Mouse (Mus musculus) liver, embryonic 16.5 days (tissue): ENCODE data around the gene Gm17622. TPM values are rescaled to one million over a fixed set of nuclear protein-coding genes. Genes with fewer than 3 reads are reported as not detected.
A peak's percentile ranks its signal among the peaks of the same experiment; 100 is the strongest.

Experiments used
- ATAC-seq: fragments of 200-750 bp; cut with Nextera tagmentation; 2 replicates; pipeline ENCODE4 v1.8.0; 2017; ENCODE audit warnings: low read depth, mild to moderate bottlenecking, moderate number of reproducible peaks, moderate library complexity
- H3K27ac ChIP-seq: fragments of 300-500 bp; sonication (generic); 2 replicates; pipeline ENCODE4 v1.5.1; 2014; ENCODE audit warnings: mild to moderate bottlenecking, low read length
- H3K27me3 ChIP-seq: fragments of 300-500 bp; sonication (generic); 2 replicates; pipeline ENCODE4 v1.6.1; 2014; ENCODE audit warnings: low read depth, low read length, mixed read lengths; ENCODE audit not compliant: control insufficient read depth, insufficient read depth
- H3K36me3 ChIP-seq: fragments of 300-500 bp; sonication (generic); 2 replicates; pipeline ENCODE4 v1.6.1; 2014; ENCODE audit warnings: mild to moderate bottlenecking; ENCODE audit not compliant: control insufficient read depth, insufficient read depth
- H3K4me1 ChIP-seq: fragments of 300-500 bp; sonication (generic); 2 replicates; pipeline ENCODE4 v1.6.1; 2014; ENCODE audit warnings: low read depth, low read length, mixed read lengths; ENCODE audit not compliant: control insufficient read depth
- H3K4me2 ChIP-seq: fragments of 300-500 bp; sonication (generic); 2 replicates; pipeline ENCODE4 v1.6.1; 2014; ENCODE audit warnings: low read depth, low read length, mixed read lengths
- H3K4me3 ChIP-seq: fragments of 300-500 bp; sonication (generic); 2 replicates; pipeline ENCODE4 v1.5.1; 2014; ENCODE audit warnings: low read depth, mild to moderate bottlenecking, low read length
- H3K9ac ChIP-seq: fragments of 300-500 bp; sonication (generic); 2 replicates; pipeline ENCODE4 v1.6.1; 2014; ENCODE audit warnings: low read depth, low read length
- H3K9me3 ChIP-seq: fragments of 300-500 bp; sonication (generic); replicated peaks from 2 replicates; pipeline ENCODE4 v1.6.1; 2016; ENCODE audit warnings: low read length; ENCODE audit not compliant: control insufficient read depth
- WGBS: fragments of 180-500 bp; shearing (Covaris S2); extraction: QIAGEN DNeasy Blood & Tissue Kit; methylation state at CpG from one replicate; pipeline ENCODE4 v1.1.7; 2014; ENCODE audit not compliant: insufficient replicate concordance; 5-methylcytosine and 5-hydroxymethylcytosine counted together
- polyA plus RNA-seq: library from polyadenylated mRNA; unstranded; fragments of >200 nt; fragmentation: Nextera tagmentation; extraction: Ambion mirVana; gene quantifications from 2 replicates; pipeline ENCODE4 v1.2.1, GENCODE M21; 2015

Gene Gm17622
- polyA plus RNA-seq, 1 experiment from 2014 or later: not detected

DNA sequence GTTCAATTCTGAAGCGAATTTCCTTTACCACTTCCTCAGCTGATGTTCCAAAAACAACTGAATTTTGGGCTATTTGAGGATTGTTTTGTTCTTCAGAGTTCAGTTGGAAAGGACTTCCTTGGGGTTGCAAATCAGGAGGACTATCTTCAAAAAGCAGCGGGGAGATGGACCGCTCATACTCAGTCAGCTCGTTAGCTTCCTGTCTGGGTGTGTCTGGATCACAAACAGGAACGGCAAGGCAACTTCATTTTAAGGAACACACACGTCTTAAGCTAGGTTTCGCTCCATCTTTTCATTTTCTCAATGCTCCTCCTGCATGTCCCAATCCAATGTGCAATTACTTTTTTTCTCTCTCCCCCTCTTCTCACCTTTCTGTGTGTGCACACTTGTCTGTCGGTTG is 6.1 kb downstream of the Gm17622 start:
- Histone ChIP-seq H3K9ac (no peak overlapping the region), H3K4me1 (no peaks in the 10 kb centered on the region), H3K4me3 (no peak overlapping the region), H3K9me3 (no peaks in the 10 kb centered on the region), H3K27ac (no peak overlapping the region), H3K4me2 (no peak overlapping the region), H3K36me3 (no peaks in the 10 kb centered on the region; the same call in 1 of the 2 replicates), H3K27me3 (no peaks in the 10 kb centered on the region)
- no peak for ATAC-seq
- 35% methylated on average over 8 of the region's 8 CpGs for WGBS

DNA sequence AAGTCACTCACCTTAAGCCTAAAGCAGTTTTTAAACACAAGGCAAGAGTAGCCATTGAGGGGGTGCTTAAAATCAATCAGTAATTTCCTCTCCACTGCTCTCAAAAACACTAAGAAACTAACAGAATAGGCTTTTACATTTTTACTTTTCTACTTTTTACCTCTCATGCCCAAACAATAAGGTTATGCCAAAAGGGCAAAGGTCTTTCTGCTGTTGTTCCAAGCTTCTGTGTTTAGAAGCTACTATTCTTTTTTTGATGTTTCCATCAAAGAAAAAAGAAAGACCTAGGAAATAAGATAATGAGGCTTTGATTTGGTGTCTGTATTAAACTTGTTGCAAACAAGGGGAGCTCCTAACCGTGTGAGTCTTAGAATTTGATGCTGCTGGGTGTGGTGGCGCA is 9.4 kb downstream of the Gm17622 start:
- Histone ChIP-seq H3K4me2 (no peak overlapping the region), H3K9me3 (no peaks in the 10 kb centered on the region), H3K4me3 (no peak overlapping the region), H3K27me3 (no peaks in the 10 kb centered on the region), H3K9ac (no peak overlapping the region), H3K36me3 (no peaks in the 10 kb centered on the region; the same call in 1 of the 2 replicates), H3K27ac (no peak overlapping the region), H3K4me1 (no peaks in the 10 kb centered on the region)
- ATAC-seq: no peak
- WGBS: 69% methylated on average over 2 of the region's 2 CpGs

DNA sequence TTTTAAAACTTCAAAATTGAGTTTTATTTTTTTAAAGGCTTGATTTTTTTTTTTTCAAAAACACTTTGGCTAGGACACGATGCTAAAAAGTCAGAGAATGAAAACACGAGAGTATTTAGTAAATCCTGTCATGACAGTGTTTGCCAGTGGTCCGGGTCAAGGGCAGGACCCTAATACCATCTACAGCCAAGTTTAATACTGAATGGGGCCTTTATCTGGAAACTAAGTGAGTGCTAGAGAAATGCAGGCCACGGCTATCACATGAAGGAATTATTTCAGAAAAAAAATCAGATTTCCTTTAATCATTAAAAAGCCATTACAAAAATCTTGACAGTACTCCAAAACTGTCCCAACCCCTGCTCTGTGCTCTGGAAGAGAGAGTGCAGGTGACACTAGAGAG is 15.1 kb downstream of the Gm17622 start:
- H3K9me3 ChIP-seq: no peaks in the 10 kb centered on the region
- H3K4me2 ChIP-seq: no peak overlapping the region
- H3K4me1 ChIP-seq: no peaks in the 10 kb centered on the region
- ATAC-seq: no peak
- WGBS: 74% methylated on average over 4 of the region's 4 CpGs
- H3K4me3 ChIP-seq: no peak overlapping the region
- no peak overlapping the region for H3K9ac ChIP-seq
- no peaks in the 10 kb centered on the region; the same call in 1 of the 2 replicates for H3K36me3 ChIP-seq
- no peak overlapping the region for H3K27ac ChIP-seq
- no peaks in the 10 kb centered on the region for H3K27me3 ChIP-seq

DNA sequence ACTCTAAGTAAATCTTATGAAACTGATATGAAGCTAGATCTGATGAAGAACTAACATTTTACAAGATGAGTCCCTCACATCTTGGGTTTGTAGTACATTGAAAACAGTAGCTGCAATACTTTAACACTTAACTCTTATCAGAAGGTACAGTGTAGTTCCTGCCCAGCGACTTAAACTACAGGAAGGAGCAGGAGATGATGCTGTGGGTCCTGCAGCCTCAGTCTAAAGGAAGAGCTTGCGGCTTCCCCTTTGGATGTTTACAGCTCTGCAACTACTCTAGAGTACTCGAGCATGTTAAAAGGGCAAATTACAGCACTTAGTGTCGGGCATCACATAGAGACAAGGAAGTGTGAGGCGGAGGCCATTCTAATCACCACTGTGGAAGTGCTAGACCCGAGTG is 15.8 kb downstream of the Gm17622 start:
- ATAC-seq: no peak
- no peaks in the 10 kb centered on the region for H3K27me3 ChIP-seq
- 27% methylated on average over 6 of the region's 6 CpGs for WGBS
- H3K9me3 ChIP-seq: no peaks in the 10 kb centered on the region
- no peak overlapping the region for H3K4me3 ChIP-seq
- H3K4me1 ChIP-seq: no peaks in the 10 kb centered on the region
- H3K36me3 ChIP-seq: no peaks in the 10 kb centered on the region
- H3K4me2 ChIP-seq: no peak overlapping the region
- no peak overlapping the region for H3K27ac ChIP-seq
- no peak overlapping the region for H3K9ac ChIP-seq

DNA sequence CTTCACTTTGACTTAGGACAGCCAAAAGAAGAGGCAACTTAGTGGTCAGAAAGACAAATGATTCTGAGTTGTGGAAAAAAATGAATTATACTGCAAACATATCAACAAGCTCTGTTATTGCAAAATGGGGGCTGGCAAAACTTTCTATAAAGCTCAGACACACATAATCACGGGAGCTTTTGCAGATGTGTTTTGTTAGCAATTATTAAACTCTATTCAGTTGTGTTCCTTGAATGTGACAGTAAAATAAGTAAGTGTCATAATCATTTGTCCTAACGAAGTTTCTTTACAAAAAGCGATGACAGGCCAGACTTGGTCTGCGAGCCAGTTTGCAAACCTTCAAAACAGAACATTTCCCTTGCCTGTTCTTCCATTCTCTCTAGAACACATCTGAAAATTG is 17.0 kb downstream of the Gm17622 start:
- H3K4me2 ChIP-seq: no peak overlapping the region
- H3K9me3 ChIP-seq: no peaks in the 10 kb centered on the region
- H3K27ac ChIP-seq: no peak overlapping the region
- H3K9ac ChIP-seq: no peak overlapping the region
- no peaks in the 10 kb centered on the region for H3K27me3 ChIP-seq
- no peak overlapping the region for H3K4me3 ChIP-seq
- WGBS: 83% methylated on average over 4 of the region's 4 CpGs
- no peak for ATAC-seq
- H3K36me3 ChIP-seq: no peaks in the 10 kb centered on the region
- H3K4me1 ChIP-seq: peaks cover 6% of the 10 kb centered on the region; the same call in 1 of the 2 replicates

DNA sequence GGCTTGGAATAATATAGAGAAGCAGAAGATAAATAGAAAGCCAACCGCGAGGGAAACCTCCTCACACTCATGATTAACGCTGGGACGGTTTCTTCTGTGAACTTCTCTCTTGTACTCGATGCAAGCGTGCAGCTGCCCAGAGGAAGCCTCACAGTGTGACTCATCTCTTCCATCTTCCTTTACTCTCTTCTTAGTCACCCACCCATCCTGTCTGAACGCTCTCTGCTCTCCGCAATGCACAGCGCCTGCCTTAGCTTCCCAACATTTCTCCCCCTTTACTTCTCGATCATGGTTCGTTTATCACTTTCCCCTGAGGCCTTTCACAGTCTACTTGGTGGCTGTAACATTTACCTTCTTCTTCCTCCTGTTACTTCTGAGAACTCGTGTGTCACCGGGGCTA is 20.1 kb downstream of the Gm17622 start:
- Histone ChIP-seq H3K4me2 (no peak overlapping the region; the same call in 1 of the 2 replicates), H3K4me1 (peaks cover 6% of the 10 kb centered on the region; the same call in 1 of the 2 replicates), H3K36me3 (no peaks in the 10 kb centered on the region), H3K27me3 (no peaks in the 10 kb centered on the region), H3K27ac (no peak overlapping the region), H3K4me3 (no peak overlapping the region), H3K9ac (no peak overlapping the region), H3K9me3 (no peaks in the 10 kb centered on the region)
- WGBS: 23% methylated on average over 13 of the region's 13 CpGs
- no peak for ATAC-seq

DNA sequence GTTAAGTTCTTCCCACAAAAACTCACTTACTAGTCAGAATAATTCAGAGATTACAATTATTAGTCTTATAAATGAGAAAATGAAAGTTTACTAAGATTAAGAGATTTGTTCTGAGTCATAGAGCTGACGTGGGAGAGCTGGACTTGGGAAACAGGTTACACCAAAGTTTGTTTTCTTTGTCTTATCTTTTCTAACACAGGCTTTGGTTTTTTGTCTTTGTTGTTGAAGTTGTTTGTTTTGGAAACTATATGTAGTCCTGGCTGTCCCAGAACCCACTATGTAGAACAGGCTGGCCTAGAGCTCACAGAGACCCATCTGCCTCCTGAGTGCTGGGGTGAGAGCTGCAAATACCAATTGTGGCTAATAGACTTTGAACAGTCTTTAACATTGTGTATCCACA is 20.7 kb downstream of the Gm17622 start:
- no peak overlapping the region for H3K4me3 ChIP-seq
- peaks cover 6% of the 10 kb centered on the region; the same call in 1 of the 2 replicates for H3K4me1 ChIP-seq
- peaks cover 1% of the 10 kb centered on the region; the same call in 1 of the 2 replicates for H3K36me3 ChIP-seq
- no peak overlapping the region for H3K27ac ChIP-seq
- no peak overlapping the region for H3K4me2 ChIP-seq
- H3K27me3 ChIP-seq: no peaks in the 10 kb centered on the region
- WGBS: 24% methylated on average over 1 of the region's 1 CpGs
- H3K9ac ChIP-seq: no peak overlapping the region
- ATAC-seq: no peak
- no peaks in the 10 kb centered on the region for H3K9me3 ChIP-seq

DNA sequence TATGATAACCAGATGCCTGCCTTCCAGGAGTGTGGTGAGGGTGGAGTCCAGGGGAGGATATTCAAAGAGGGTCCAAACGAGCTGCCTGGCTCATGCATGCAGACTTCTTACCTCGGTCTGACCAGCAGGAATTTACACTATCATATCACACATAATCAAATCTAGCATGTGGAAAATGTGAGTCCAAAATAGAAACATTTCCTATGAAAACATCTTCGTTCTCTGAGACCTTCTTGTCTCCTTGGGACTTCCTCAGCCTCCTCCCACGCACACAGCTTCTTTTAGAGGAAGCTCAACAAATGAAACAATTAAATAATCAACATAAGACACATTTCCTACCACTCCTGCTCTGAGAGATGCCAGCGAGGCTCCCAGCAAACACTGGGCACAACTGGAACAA is 21.4 kb downstream of the Gm17622 start:
- Histone ChIP-seq H3K36me3 (peaks cover 5% of the 10 kb centered on the region; the same call in 1 of the 2 replicates), H3K27ac (no peak overlapping the region), H3K4me2 (no peak overlapping the region), H3K9ac (no peak overlapping the region), H3K9me3 (no peaks in the 10 kb centered on the region), H3K4me3 (no peak overlapping the region), H3K27me3 (no peaks in the 10 kb centered on the region), H3K4me1 (peaks cover 6% of the 10 kb centered on the region; the same call in 1 of the 2 replicates)
- whole genome bisulfite sequencing: 45% methylated on average over 5 of the region's 5 CpGs
- no peak for ATAC-seq

DNA sequence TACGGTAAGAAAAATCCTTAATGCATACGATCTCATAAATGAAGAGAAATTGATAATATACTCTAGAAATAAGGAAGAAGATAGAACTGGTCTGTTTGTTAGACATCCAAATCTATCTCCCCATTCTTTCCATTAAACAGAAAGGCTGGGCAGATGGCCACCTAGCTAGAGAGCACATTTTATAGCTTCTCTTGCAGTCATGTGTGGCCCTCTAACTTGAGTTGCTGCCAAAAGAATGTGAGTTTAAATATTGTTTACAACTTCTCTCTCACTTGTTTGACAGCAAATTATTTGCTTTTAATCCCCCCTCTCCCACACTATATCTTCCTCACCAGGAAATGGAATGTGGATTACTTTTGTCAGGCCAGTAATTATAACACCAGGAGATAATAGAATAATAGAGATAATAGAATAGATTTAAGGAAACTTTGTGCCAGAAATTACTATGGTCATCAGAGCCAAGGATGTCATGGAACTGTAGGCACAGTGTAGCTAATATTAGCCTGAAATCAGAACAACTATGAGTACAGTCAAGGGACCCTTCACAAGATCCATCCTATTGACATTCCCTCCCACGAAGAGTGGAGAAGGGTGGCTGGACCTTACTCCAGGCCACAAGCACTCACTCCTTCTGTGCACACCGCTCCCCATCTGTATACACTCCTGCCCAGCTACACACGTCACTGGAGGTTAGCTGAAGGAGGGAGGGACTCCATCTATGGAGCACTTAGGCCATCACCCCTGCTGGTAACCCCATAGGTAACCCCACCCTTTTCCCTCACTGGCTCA is 23.8 kb downstream of the Gm17622 start:
- no peak overlapping the region for H3K4me2 ChIP-seq
- peaks cover 5% of the 10 kb centered on the region; the same call in 1 of the 2 replicates for H3K36me3 ChIP-seq
- no peaks in the 10 kb centered on the region for H3K27me3 ChIP-seq
- H3K9me3 ChIP-seq: no peaks in the 10 kb centered on the region
- peaks cover 6% of the 10 kb centered on the region; the same call in 1 of the 2 replicates for H3K4me1 ChIP-seq
- WGBS: 77% methylated on average over 5 of the region's 5 CpGs
- no peak overlapping the region for H3K4me3 ChIP-seq
- H3K27ac ChIP-seq: no peak overlapping the region
- 0 out of 2 replicates have a peak, but pooled peaks have one; percentile 16 for ATAC-seq
- no peak overlapping the region for H3K9ac ChIP-seq
